Mouse (Mus musculus): ENCODE results near the gene Rhpn2.

Rhpn2 gene

GRCm38 (mm10) chr7:35347918-35348700 lies 14.1 kb downstream of the Rhpn2 start:
- no peak for DNase-seq (ENCODE audit: low spot score)

- DNase-seq (ENCODE audit: low spot score): no peak
Observed at GRCm38 (mm10) chr7:35349022-35349421, 15.1 kb downstream of the Rhpn2 start.

- no peak for DNase-seq (ENCODE audit: low spot score)
Observed at GRCm38 (mm10) chr7:35349886-35350684, 16.1 kb downstream of the Rhpn2 start.

- DNase-seq (ENCODE audit: low spot score): no peak
Observed at GRCm38 (mm10) chr7:35351155-35351554, 17.2 kb downstream of the Rhpn2 start.

- no peak for DNase-seq (ENCODE audit: low spot score)
Observed at GRCm38 (mm10) chr7:35353306-35353705, 19.3 kb downstream of the Rhpn2 start.

GRCm38 (mm10) chr7:35355303-35355872 lies 21.4 kb downstream of the Rhpn2 start:
- no peak for DNase-seq (ENCODE audit: low spot score)

GRCm38 (mm10) chr7:35357621-35358020 lies 23.7 kb downstream of the Rhpn2 start:
- no peak for DNase-seq (ENCODE audit: low spot score)

- DNase-seq (ENCODE audit: low spot score): no peak
Observed at GRCm38 (mm10) chr7:35362253-35362652, 28.3 kb downstream of the Rhpn2 start.

GRCm38 (mm10) chr7:35362868-35363267 lies 28.9 kb downstream of the Rhpn2 start:
- DNase-seq (ENCODE audit: low spot score): no peak

- DNase-seq (ENCODE audit: low spot score): no peak
Observed at GRCm38 (mm10) chr7:35365161-35365910, 31.4 kb downstream of the Rhpn2 start.

GRCm38 (mm10) chr7:35371096-35371495 lies 37.1 kb downstream of the Rhpn2 start:
- DNase-seq (ENCODE audit: low spot score): no peak

GRCm38 (mm10) chr7:35372483-35373017 lies 38.6 kb downstream of the Rhpn2 start:
- no peak for DNase-seq (ENCODE audit: low spot score)

GRCm38 (mm10) chr7:35373146-35373989 lies 39.4 kb downstream of the Rhpn2 start:
- peak; percentile 62 for DNase-seq (ENCODE audit: low spot score)

- no peak for DNase-seq (ENCODE audit: low spot score)
Observed at GRCm38 (mm10) chr7:35374265-35374664, 40.3 kb downstream of the Rhpn2 start.

GRCm38 (mm10) chr7:35376623-35377022 lies 42.7 kb downstream of the Rhpn2 start:
- peak; percentile 64 for DNase-seq (ENCODE audit: low spot score)

- peak; percentile 58 for DNase-seq (ENCODE audit: low spot score)
Observed at GRCm38 (mm10) chr7:35379492-35380119, 45.6 kb downstream of the Rhpn2 start.

GRCm38 (mm10) chr7:35380351-35380750 lies 46.4 kb downstream of the Rhpn2 start:
- DNase-seq (ENCODE audit: low spot score): peak; percentile 61

GRCm38 (mm10) chr7:35381861-35382260 lies 47.9 kb downstream of the Rhpn2 start:
- no peak for DNase-seq (ENCODE audit: low spot score)

- DNase-seq (ENCODE audit: low spot score): no peak
Observed at GRCm38 (mm10) chr7:35382706-35383353, 48.9 kb downstream of the Rhpn2 start.

GRCm38 (mm10) chr7:35386525-35386952 lies 52.6 kb downstream of the Rhpn2 start:
- DNase-seq (ENCODE audit: low spot score): no peak
